Mouse (Mus musculus) inflammation-experienced regulatory T-cells (primary cell): Measurements from ENCODE around the gene Gnpda2. TPM values are rescaled to one million over a fixed set of nuclear protein-coding genes. Genes with fewer than 3 reads are reported as not detected.

Source experiments
- polyA plus RNA-seq, 2 experiments: library from polyadenylated mRNA; unstranded; fragments of 100-300 nt; shearing (Covaris generic); gene quantifications; one replicate each; pipeline ENCODE4 v1.2.1; 2017

Gnpda2 gene
- polyA plus RNA-seq = 10 to 100 TPM; 53.9 to 58.8 TPM

GRCm38 (mm10) chr5:69591640-69592461 is at the start of gene Gnpda2:
Gene Gnpda2, minus strand, starts transcription at chr5:69592340.

DNA sequence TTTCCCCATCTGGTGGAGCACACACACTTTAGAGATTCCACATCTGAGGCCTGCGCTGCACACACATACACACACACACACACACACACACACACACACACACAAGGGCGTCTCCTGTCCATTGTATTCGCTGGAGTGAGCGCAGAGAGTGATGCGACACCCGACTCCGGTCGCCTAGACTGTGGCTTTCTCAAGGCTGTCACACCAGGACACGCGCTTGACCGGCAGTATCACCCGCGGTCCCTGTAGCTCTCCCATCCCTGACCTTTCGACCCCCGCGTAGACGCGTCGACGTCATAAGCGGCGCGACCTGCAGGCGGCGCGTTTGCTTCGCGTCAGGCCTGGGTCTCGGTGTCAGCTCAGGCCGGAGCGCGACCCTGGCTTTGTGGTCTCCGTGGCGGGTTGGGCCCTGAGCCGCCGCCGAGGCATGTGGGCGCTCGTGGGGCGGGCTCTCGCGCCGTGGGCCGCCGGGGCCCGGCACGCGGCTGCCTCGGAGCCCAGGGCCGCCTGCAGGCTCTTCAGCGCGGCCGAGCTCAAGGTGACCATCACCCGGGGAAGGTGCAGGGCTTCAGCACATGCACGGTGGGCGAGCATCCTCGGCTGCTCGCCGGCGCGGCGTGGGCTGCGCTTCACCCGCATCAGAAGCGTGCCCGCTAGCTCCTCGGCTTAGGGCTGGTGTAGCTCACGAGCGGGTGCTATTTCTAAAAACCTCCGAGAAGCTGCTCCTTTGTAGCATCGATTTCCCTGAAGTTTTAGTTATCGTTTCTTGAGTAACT is 35.3 kb downstream of the Gnpda2 start, which contains the start of gene Guf1:
Guf1 (plus strand) TSS at position 296 of the 776 bp plus-strand sequence.

GRCm38 (mm10) chr5:69542489-69542888 is 49.7 kb downstream of the Gnpda2 start, which contains the start of gene Yipf7:
Gene Yipf7, minus strand, starts transcription at chr5:69542648.

Other genes starting within 250 kb of the Gnpda2 start
- under 1 TPM; 0.13 to 0.39 TPM for gene Yipf7, start 49.7 kb downstream of the Gnpda2 start, polyA plus RNA-seq
- gene Guf1, start 35.4 kb downstream of the Gnpda2 start, polyA plus RNA-seq = 10 to 100 TPM; 34.2 to 41.2 TPM